Mouse (Mus musculus) kidney, adult 10 weeks (tissue): ENCODE measurements around the gene Odf2. TPM values are rescaled to one million over a fixed set of nuclear protein-coding genes. Genes with fewer than 3 reads are reported as not detected.

Experiments
- polyA plus RNA-seq: library from polyadenylated mRNA; stranded (reverse); fragments of 350-450 nt; fragmentation: Illumina TruSeq; extraction: RNeasy Lipid Tissue Mini Kit (QIAGEN cat#74804); gene quantifications from one replicate; pipeline ENCODE4 v1.2.3, GENCODE M21; 2014; ENCODE audit warnings: low read depth, low replicate concordance

Odf2 gene
- 3.9 TPM for polyA plus RNA-seq

DNA sequence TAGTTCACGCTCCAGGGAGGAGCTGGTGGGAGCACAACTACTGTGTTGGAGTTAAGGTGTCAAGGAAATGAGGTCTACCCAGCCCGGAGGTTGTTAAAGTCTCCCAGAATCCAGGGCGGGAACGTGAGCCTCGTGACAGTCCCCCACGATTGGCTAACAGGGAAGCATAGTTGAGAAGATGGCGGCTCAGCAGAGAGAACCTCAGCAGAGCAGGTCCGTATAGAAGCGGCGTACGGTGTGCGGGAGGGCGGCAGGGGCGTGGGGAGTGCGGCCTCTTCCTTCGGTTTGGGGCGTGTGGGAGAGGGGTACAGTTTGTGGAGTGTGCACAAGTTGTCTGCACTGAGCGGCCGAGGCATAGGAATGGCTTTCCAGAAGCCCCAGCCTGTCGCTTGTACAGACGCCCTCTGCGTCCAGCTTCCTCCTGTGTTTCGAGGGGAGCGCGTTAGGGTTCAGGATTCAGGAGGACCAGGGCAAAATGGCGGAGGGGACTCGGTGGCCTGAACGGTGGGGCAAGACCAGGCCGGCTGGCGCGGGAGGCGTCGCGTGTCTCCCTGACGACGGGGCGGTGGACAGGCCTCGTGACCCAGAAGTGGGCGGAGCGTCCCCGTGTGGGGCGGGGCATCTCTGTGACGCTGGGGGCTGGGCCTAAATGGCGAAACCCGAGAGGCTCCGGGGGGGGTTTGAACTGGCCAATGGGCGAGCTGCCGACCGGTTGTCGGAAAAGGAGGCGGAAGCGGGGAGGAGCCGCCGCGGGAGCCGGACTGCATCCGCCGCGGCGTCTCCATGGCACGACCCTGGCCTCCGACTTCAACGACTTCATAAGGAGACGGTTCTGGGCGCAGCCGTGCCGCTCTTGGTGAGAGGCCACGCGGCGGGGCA is at the start of gene Odf2:
Gene Odf2 (plus strand): TSS at position 156 of the 879 bp plus-strand sequence.

DNA sequence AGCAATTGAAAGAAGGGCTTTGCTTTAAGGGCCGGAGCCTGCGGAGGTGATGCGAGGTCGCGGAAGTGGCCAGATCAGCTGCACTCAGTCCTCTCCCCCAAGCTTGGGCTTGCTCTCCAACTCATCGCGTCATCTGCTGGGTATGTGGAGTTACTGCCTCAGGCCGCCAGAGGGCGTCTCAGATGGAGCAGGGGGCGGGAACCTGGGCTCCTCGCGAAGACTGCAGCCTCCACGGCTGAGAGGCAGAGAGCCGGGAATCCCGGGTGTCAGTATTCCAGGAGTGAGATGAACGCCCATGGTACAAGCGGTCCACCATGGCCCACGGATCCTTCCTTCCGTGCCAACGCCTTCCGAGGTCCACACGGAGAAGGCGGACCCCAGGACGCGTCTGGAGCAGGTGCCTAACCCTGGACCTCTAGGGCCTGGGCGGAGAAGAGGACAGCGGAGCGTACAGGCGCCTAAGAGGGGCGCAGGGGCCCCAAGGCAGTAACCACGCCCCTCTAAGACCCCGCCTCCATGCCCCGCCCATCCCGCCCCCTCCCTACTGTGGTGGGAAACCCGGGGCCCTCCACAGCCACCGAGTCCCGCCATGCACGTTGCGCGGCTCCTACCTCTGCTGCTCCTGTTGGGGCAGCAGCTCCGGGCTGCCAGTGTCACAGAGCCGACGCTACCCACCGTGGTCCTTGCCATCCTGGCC is 19.9 kb upstream of the Odf2 start, which contains the start of gene Cercam:
Gene Cercam (plus strand): TSS at position 216 of the 697 bp plus-strand sequence.

DNA sequence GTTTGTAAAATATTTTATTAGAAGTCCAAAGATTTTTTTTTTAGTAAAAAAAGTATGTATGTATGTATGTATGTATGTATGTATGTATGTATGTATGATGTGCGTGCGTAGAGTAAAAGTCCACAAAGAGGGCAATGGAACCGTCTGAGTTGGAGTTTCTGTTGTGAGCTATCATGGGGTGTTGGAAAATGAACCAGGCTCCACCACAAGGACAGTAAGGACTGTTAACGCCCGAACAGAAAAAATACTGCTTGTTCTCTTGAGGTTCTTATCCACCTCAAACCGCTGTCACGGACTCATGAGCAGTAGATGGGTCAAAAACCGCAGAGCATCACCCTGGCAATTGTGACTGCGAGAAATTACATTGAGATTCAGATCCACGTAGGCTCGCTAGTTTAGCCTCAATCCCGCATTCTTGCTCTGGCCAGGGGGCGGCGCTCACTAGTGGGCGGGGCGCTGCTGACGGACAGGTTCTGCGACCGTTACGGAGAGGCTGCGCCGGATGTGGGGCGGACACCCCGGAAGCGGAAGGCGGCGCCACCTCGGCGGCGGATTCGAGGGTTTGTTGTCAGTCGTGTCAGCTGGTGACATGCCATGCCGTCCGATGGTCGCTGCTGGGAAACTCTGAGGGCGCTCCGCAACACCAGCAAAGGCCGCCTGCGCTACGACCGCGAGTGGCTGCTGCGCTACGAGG is 46.0 kb downstream of the Odf2 start, which contains the start of gene Gle1:
Gene Gle1 (plus strand): TSS at position 521 of the 694 bp plus-strand sequence.

DNA sequence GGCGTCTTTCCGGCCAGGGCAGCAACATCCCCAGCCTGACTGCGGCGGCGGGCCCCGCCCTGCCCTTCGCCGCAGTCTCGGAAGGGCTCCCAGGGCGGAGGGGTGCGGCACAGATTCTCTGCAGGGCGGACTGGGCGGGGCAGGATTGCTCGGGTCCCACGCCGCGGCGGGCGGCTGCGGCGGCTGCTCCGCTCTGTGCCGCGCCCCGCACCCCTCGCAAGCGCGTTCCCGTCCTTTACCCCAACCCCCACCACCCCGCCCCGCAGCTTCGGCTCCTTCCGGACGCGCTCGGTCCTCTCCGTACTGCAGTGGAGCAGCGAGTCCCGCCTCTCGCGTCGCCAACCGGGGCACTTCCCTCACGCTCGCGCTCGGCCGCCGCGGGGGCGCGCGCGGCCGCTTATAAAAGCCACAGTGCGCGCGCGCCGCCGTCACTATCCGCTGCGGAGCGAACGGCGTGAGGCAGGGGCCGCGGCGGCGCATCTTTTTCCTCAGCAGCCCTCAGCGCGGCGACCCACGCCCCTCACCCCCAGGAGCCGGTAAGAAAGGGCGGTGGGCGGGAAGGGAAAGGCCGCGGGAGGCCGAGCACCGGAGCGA is 76.3 kb downstream of the Odf2 start, which contains the start of gene Sptan1:
Gene Sptan1 (plus strand): TSS at position 311 of the 594 bp plus-strand sequence.

Other genes starting within 250 kb of the Odf2 start
- not detected for gene Gm13420, start 137.5 kb upstream of the Odf2 start, polyA plus RNA-seq
- gene Gm13547, start 129.9 kb upstream of the Odf2 start, polyA plus RNA-seq: not detected
- gene Coq4, start 101.7 kb upstream of the Odf2 start, polyA plus RNA-seq: 4.9 TPM
- 7.4 TPM for gene Trub2, start 100.7 kb upstream of the Odf2 start, polyA plus RNA-seq
- gene Slc27a4, start 86.6 kb upstream of the Odf2 start, polyA plus RNA-seq: 0.89 TPM
- gene Urm1, start 69.1 kb upstream of the Odf2 start, polyA plus RNA-seq: 3.9 TPM
- 0.16 TPM for gene Cercam, start 20.1 kb upstream of the Odf2 start, polyA plus RNA-seq
- gene Gle1, start 46.2 kb downstream of the Odf2 start, polyA plus RNA-seq: 13.0 TPM
- gene Sptan1, start 76.3 kb downstream of the Odf2 start, polyA plus RNA-seq: 44.5 TPM
- 0.73 TPM for gene Wdr34, start 159.7 kb downstream of the Odf2 start, polyA plus RNA-seq
- 217 TPM for gene Set, start 168.2 kb downstream of the Odf2 start, polyA plus RNA-seq
- 0.16 TPM for gene Pkn3, start 188.5 kb downstream of the Odf2 start, polyA plus RNA-seq
- 1.6 TPM for gene Zdhhc12, start 204.4 kb downstream of the Odf2 start, polyA plus RNA-seq
- gene Zer1, start 235.4 kb downstream of the Odf2 start, polyA plus RNA-seq: 1.6 TPM
- 30.0 TPM for gene Tbc1d13, start 244.5 kb downstream of the Odf2 start, polyA plus RNA-seq